In the genomic region with DNA sequence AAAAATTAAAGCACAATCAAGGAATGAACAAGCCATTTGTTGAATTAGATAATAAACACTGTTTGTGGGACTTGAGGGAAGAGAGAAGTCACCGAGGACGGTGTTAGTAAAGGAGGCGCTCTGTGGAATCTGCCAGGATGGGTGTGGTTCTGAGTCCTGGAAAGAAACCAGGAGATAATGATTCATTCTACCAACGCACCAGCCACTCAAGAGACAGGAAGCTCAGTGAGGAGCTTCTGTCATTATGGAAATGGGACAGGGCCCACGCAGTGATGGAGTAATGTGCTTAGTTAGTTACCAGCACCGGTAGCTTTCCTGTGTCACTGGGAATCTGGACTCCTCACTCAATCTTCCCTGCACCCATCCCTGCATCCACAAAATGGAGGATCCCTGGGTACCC, we compare ENCODE assay signal across 17 mouse cellular contexts. TPM values are rescaled to one million over a fixed set of nuclear protein-coding genes. Genes with fewer than 3 reads are reported as not detected.
A peak's percentile ranks its signal among the peaks of the same experiment; 100 is the strongest.
DNase-seq lines count a peak whose midpoint lies in the region; ATAC-seq lines count a peak whose summit lies in the region.
"Had no signal": no experiment of that assay in that cellular context is flagged by ENCODE, and none has a peak within 500 bp of the region (broad histone marks: within the 10 kb centered on the region; RNA-seq: fewer than 3 reads in every experiment).

No protein-coding gene starts in this region.

- peaks cover 30% of the 10 kb centered on the region for H3K4me1 ChIP-seq in heart, embryonic 12.5 days (replicated peaks)

- H3K9me3 ChIP-seq in heart, embryonic 12.5 days (replicated peaks), result peaks cover 4% of the 10 kb centered on the region; the same call in 1 of the 2 replicates
- H3K9me3 ChIP-seq: limb, embryonic 15.5 days had no signal

- ATAC-seq in heart, embryonic 12.5 days (ENCODE audit: insufficient number of reproducible peaks, low FRiP score), result no peak

- H3K4me2 ChIP-seq in heart, embryonic 12.5 days, result no peak overlapping the region
- H3K4me2 ChIP-seq: limb, embryonic 15.5 days had no signal

- H3K27me3 ChIP-seq in heart, embryonic 12.5 days (replicated peaks), result 0 out of 2 replicates have a peak, but pooled peaks cover 17% of the 10 kb centered on the region

- no peak overlapping the region for H3K27ac ChIP-seq in heart, embryonic 12.5 days (ENCODE audit: poor library complexity, severe bottlenecking)
- H3K27ac ChIP-seq: limb, embryonic 15.5 days had no signal

- intact Hi-C loops in left cerebral cortex, postnatal 4 days (cut with DNase I), result no loop called here
- intact Hi-C loops in left cerebral cortex, postnatal 36 days (cut with DNase I), result no loop called here

- H3K9ac ChIP-seq in heart, embryonic 12.5 days, result no peak overlapping the region
- H3K9ac ChIP-seq: limb, embryonic 15.5 days had no signal

- no peaks in the 10 kb centered on the region for H3K36me3 ChIP-seq in heart, embryonic 12.5 days
- H3K36me3 ChIP-seq: limb, embryonic 15.5 days had no signal

- peak; percentile 34 for DNase-seq in adrenal gland, postnatal 14 days
- DNase-seq in adrenal gland, adult 18-20 months (ENCODE audit: low spot score in 2 of 2), result no peak
- peak; percentile 55 to 63 for DNase-seq in left cerebral cortex, adult 18-20 months (ENCODE audit: low spot score in 2 of 2)
- no peak for DNase-seq in left cerebral cortex, postnatal 4 days
- DNase-seq in brain, adult 2 months (ENCODE audit: low read depth, low spot score), result peak; percentile 85
- DNase-seq in left cerebral cortex, postnatal 36 days (ENCODE audit: low spot score in 2 of 2), result peak; percentile 46 to 50
- DNase-seq in natural killer cell, adult 2 months (ENCODE audit: low spot score in 2 of 2), result no peak
- DNase-seq: B cell, adult 2 months; cerebellum, adult 8-10 months; gastrocnemius, postnatal 36 days; heart, postnatal 10 days; kidney, postnatal 10 days; thymus, adult 2 months had no signal

- H3K4me3 ChIP-seq in heart, embryonic 12.5 days, result no peak overlapping the region
- H3K4me3 ChIP-seq: limb, embryonic 15.5 days had no signal

- 57% methylated on average over 6 of the region's 6 CpGs for WGBS in heart, embryonic 12.5 days

RNA-seq across cellular contexts. Expression of a gene that starts 19.3 kb away (rescaled TPM):
- 10.0 and 11.9 TPM in 2 replicates for total RNA-seq in adrenal gland, postnatal 14 days (2021)
- 10 to 100 TPM; 11.7 to 14.9 TPM for total RNA-seq in adrenal gland, adult 18-20 months (2021)
- under 1 TPM; 0.58 to 0.96 TPM for total RNA-seq in left cerebral cortex, adult 18-20 months (2021)
- total RNA-seq in left cerebral cortex, postnatal 4 days (2021), result under 1 TPM; 0.42 to 0.58 TPM
- under 1 TPM; 0.25 to 0.36 TPM for total RNA-seq in left cerebral cortex, postnatal 36 days (2021)
- polyA plus RNA-seq in heart, embryonic 12.5 days (2016; fragmentation: Nextera tagmentation; extraction: Ambion mirVana), result 1.5 and 1.6 TPM in 2 replicates
- total RNA-seq: MEL had no signal

RNA-seq across cellular contexts. Expression of a gene that starts 59.1 kb away (rescaled TPM):
- 0.26 TPM in 1 of 2 replicates, not detected in the other for total RNA-seq in adrenal gland, postnatal 14 days (2021)
- total RNA-seq in adrenal gland, adult 18-20 months (2021), result under 1 TPM in 1 of 2 experiments, not detected in 1; 0.29 TPM
- total RNA-seq in left cerebral cortex, adult 18-20 months (2021), result not detected
- not detected for total RNA-seq in left cerebral cortex, postnatal 4 days (2021)
- total RNA-seq in left cerebral cortex, postnatal 36 days (2021), result not detected
- polyA plus RNA-seq in heart, embryonic 12.5 days (2016; fragmentation: Nextera tagmentation; extraction: Ambion mirVana), result not detected in 2 replicates
- total RNA-seq: heart, postnatal 10 days; MEL had no signal
- polyA plus RNA-seq: limb, embryonic 15.5 days; lung, embryonic 16.5 days had no signal

Comparison
In these comparisons a context has a peak if more than half of its experiments do, and no peak if none do; other contexts are left out.
1. DNase-seq: peak in adrenal gland, postnatal 14 days (single experiment), left cerebral cortex, adult 18-20 months (2 of 2), brain, adult 2 months (single experiment) and left cerebral cortex, postnatal 36 days (2 of 2); none in adrenal gland, adult 18-20 months (0 of 2), left cerebral cortex, postnatal 4 days (single experiment) and natural killer cell, adult 2 months (0 of 2).